19 mouse cellular contexts compared by ENCODE assay signal in genomic region chr12:9154491-9154890, GRCm38 (mm10).
DNase-seq lines count a peak whose midpoint lies in the region.
"Had no signal": no experiment of that assay in that cellular context is flagged by ENCODE, and none has a peak within 500 bp of the region (broad histone marks: within the 10 kb centered on the region; RNA-seq: fewer than 3 reads in every experiment).

No protein-coding gene starts in this region.

- H3K4me3 ChIP-seq in heart, embryonic 10.5 days: no peak overlapping the region

- 92% methylated on average over 2 of the region's 2 CpGs for WGBS in heart, embryonic 10.5 days

- peak; percentile 42 to 60 for DNase-seq in cerebellum, postnatal 10 days
- no peak for DNase-seq in cerebellum, adult 8-10 months
- DNase-seq in cerebellum, postnatal 14 days: peak; percentile 30 to 47
- DNase-seq in cerebellum, adult 11 months: no peak
- peak; percentile 58 for DNase-seq in heart, adult 11 months
- DNase-seq in heart, embryonic 10.5 days (ENCODE audit: low spot score): no peak
- DNase-seq: adrenal gland, adult 2 months; adrenal gland, adult 8-10 months; adrenal gland, postnatal 10 days; adrenal gland, postnatal 14 days; adrenal gland, postnatal 25 days; adrenal gland, postnatal 36 days; B cell, adult 2 months; cerebellum, adult 11-12 months; cerebellum, adult 18-20 months; cerebellum, adult 2 months had no signal

- no peak overlapping the region for H3K27ac ChIP-seq in heart, embryonic 10.5 days

- no peaks in the 10 kb centered on the region for H3K36me3 ChIP-seq in heart, embryonic 10.5 days
- H3K36me3 ChIP-seq: G1E had no signal

- H3K27me3 ChIP-seq in heart, embryonic 10.5 days (ENCODE audit: insufficient read depth, poor library complexity, severe bottlenecking): no peaks in the 10 kb centered on the region
- H3K27me3 ChIP-seq: CH12.LX, Patski had no signal

- H3K4me1 ChIP-seq in heart, embryonic 10.5 days: no peaks in the 10 kb centered on the region

- H3K9me3 ChIP-seq in heart, embryonic 10.5 days: no peaks in the 10 kb centered on the region
- H3K9me3 ChIP-seq: G1E had no signal

Comparison
In these comparisons a context has a peak if more than half of its experiments do, and no peak if none do; other contexts are left out.
1. DNase-seq: peak in cerebellum, postnatal 10 days (2 of 2), cerebellum, postnatal 14 days (2 of 2) and heart, adult 11 months (single experiment); none in cerebellum, adult 8-10 months (single experiment), cerebellum, adult 11 months (single experiment) and heart, embryonic 10.5 days (single experiment).